Mouse (Mus musculus): ENCODE data around the gene Mef2d.

DNA sequence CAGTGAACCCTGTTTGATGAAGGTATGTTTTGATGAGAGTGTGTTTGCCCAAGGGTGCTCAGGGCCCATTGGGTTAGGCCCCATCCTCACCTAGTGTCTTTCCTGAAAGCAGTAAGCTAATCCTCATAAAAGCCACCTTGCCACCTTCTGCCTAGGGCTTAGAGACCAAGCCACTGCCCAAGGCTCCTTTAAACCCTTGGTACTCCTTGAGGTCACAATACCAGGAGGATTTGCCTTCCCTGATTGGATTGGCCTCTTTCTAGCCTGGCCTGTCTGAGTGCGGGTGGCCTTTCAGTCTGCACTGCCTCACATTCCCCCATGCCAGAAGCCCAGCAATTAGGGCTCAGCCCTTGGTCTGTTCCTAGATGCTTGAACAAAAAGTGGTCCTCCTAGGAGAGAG, 5.7 kb downstream of the Mef2d start:
- TF ChIP-seq CTCF (IDR thresholded peaks at IDR 0.05; ENCODE audit: extremely low read depth, insufficient read length, insufficient replicate concordance, low read depth, low read length) (no peak), POLR2A (IDR thresholded peaks at IDR 0.05; ENCODE audit: low read depth, low read length) (no peak)
